Mouse (Mus musculus) limb, embryonic 13.5 days (tissue): Measurements from ENCODE around the gene S100a14. TPM values are rescaled to one million over a fixed set of nuclear protein-coding genes. Genes with fewer than 3 reads are reported as not detected.

Source experiments
- ATAC-seq: fragments of 200-750 bp; cut with Nextera tagmentation; 2 replicates; pipeline ENCODE4 v1.8.0; 2017; ENCODE audit warnings: low read depth, moderate number of reproducible peaks, moderate TSS enrichment; ENCODE audit not compliant: low FRiP score
- H3K27ac ChIP-seq: fragments of 300-500 bp; sonication (generic); 2 replicates; pipeline ENCODE4 v1.5.1; 2015; ENCODE audit warnings: inconsistent platforms, mild to moderate bottlenecking, moderate library complexity
- H3K27me3 ChIP-seq: fragments of 300-500 bp; sonication (generic); 2 replicates; pipeline ENCODE4 v1.6.1; 2015; ENCODE audit warnings: mild to moderate bottlenecking, inconsistent platforms
- H3K36me3 ChIP-seq: fragments of 300-500 bp; sonication (generic); 2 replicates; pipeline ENCODE4 v1.6.1; 2015; ENCODE audit warnings: inconsistent platforms, mild to moderate bottlenecking, moderate library complexity
- H3K4me1 ChIP-seq: fragments of 300-500 bp; sonication (generic); 2 replicates; pipeline ENCODE4 v1.6.1; 2015; ENCODE audit warnings: inconsistent platforms
- H3K4me2 ChIP-seq: fragments of 300-500 bp; sonication (generic); replicated peaks from 2 replicates; pipeline ENCODE4 v1.6.1; 2015; ENCODE audit warnings: inconsistent platforms, mild to moderate bottlenecking, moderate library complexity
- H3K4me3 ChIP-seq: fragments of 300-500 bp; sonication (generic); 2 replicates; pipeline ENCODE4 v1.5.1; 2015; ENCODE audit warnings: moderate library complexity, mild to moderate bottlenecking, inconsistent platforms
- H3K9ac ChIP-seq: fragments of 300-500 bp; sonication (generic); 2 replicates; pipeline ENCODE4 v1.6.1; 2015; ENCODE audit warnings: mild to moderate bottlenecking, inconsistent platforms
- H3K9me3 ChIP-seq: fragments of 300-500 bp; sonication (generic); 2 replicates; pipeline ENCODE4 v1.6.1; 2016; ENCODE audit warnings: inconsistent platforms
- WGBS: fragments of 180-500 bp; shearing (Covaris S2); methylation state at CpG from one replicate; pipeline ENCODE4 v1.1.7; 2015; 5-methylcytosine and 5-hydroxymethylcytosine counted together
- polyA plus RNA-seq: library from polyadenylated mRNA; unstranded; fragments of >200 nt; fragmentation: Nextera tagmentation; extraction: Ambion mirVana; gene quantifications from 2 replicates; pipeline ENCODE4 v1.2.1, GENCODE M21; 2015

The S100a14 gene
- polyA plus RNA-seq, 1 experiment from 2014 or later, result 9.9 TPM

DNA sequence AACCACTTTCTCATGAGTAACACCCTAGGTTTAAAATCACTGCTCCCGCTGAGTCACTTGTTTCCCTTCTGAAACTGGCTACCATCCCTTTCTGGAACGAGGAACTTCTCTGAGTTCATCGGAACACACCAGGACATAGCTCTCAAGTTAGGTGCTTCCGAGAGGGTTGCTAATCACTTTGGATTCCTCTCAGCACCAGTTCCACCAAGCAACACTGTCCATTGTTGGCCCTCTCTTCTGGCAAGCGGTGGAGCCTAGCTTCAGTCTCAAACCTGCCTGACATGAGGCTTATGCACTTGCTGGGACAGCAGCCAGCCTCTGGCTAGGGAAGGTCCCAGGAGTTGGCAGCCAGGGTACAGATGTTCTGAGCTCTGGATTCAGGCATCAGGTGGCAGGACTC is 48.0 kb downstream of the S100a14 start:
- no peak for ATAC-seq
- 81% methylated on average over 5 of the region's 5 CpGs for WGBS

DNA sequence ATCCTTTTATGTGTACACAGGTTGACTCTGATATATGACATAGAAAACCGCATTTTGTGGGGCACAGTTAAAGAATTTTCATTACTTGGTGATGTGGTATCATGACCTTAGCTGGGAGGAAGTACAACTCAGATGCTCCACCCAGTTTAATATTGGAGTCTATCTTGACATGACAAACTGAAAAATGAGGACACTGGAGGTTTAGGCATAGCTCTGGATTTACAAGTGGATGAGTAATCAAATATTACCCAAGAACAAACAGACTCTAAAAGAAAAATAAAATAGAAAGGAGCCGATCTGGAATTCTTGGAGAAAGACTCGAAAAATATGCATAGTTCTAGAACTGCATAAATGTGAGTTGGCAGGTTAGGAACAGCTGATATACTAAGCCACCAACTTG is 48.7 kb downstream of the S100a14 start:
- ATAC-seq, result no peak
- H3K4me1 ChIP-seq, result peaks cover 3% of the 10 kb centered on the region
- H3K27ac ChIP-seq, result no peak overlapping the region
- no peak overlapping the region for H3K4me2 ChIP-seq
- no peaks in the 10 kb centered on the region for H3K9me3 ChIP-seq
- H3K36me3 ChIP-seq, result no peaks in the 10 kb centered on the region
- no peak overlapping the region for H3K9ac ChIP-seq
- WGBS, result 82% methylated on average over 3 of the region's 3 CpGs
- no peaks in the 10 kb centered on the region for H3K27me3 ChIP-seq
- no peak overlapping the region for H3K4me3 ChIP-seq

More for the DNA sequence above, 48.0 kb downstream of the S100a14 start:
- Histone ChIP-seq H3K4me3 (no peak overlapping the region), H3K36me3 (no peaks in the 10 kb centered on the region), H3K4me2 (no peak overlapping the region), H3K9me3 (no peaks in the 10 kb centered on the region), H3K4me1 (peaks cover 3% of the 10 kb centered on the region), H3K27me3 (no peaks in the 10 kb centered on the region), H3K27ac (no peak overlapping the region), H3K9ac (no peak overlapping the region)

DNA sequence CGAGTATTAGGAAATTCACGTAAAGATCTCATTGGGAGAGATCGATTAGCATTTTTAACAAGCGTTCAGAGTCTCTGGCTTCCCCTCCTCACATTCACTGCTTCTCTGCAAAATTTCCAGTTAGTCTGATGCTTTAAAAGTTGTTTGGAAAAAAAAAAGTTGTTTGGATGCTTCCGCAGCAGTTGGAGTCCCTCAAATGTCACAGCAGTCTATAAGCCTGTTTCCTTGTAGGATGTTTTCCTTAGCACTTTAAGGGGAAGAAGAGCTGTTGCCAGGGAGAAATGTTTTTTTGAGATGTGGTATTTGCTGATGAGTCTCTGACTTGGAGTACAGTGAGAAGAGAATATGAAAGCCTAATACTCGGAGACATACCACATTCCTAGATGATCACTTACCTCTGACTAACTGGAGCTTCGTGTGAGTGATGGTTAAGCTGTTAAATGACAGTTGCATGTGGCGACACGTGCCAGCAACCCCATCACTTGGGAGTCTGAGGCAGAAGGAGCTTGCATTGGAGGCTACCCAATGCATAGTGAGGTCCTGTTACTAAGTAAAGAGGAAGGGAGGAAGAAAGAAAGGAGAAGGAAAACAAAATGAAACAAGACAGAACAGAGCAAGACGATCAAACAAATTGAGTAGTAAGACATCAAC is 49.8 kb downstream of the S100a14 start:
- H3K36me3 ChIP-seq, result no peaks in the 10 kb centered on the region
- no peak for ATAC-seq
- H3K4me1 ChIP-seq, result peaks cover 3% of the 10 kb centered on the region
- H3K27me3 ChIP-seq, result no peaks in the 10 kb centered on the region
- no peak overlapping the region for H3K4me3 ChIP-seq
- H3K27ac ChIP-seq, result no peak overlapping the region
- 69% methylated on average over 10 of the region's 10 CpGs for WGBS
- H3K4me2 ChIP-seq, result no peak overlapping the region
- H3K9ac ChIP-seq, result no peak overlapping the region
- no peaks in the 10 kb centered on the region for H3K9me3 ChIP-seq

Other genes starting within 250 kb of the S100a14 start
- 19.4 and 19.6 TPM in 2 replicates for gene Gatad2b, start 233.7 kb upstream of the S100a14 start, polyA plus RNA-seq
- gene Slc27a3, start 136.9 kb upstream of the S100a14 start, polyA plus RNA-seq, result 38.7 and 38.8 TPM in 2 replicates
- 28.5 and 29.4 TPM in 2 replicates for gene Ints3, start 93.2 kb upstream of the S100a14 start, polyA plus RNA-seq
- gene Npr1, start 61.0 kb upstream of the S100a14 start, polyA plus RNA-seq, result 4.0 and 4.8 TPM in 2 replicates
- gene Ilf2, start 50.7 kb upstream of the S100a14 start, polyA plus RNA-seq, result 277 and 284 TPM in 2 replicates
- gene Snapin, start 35.8 kb upstream of the S100a14 start, polyA plus RNA-seq, result 83.1 and 85.4 TPM in 2 replicates
- gene Chtop, start 17.4 kb upstream of the S100a14 start, polyA plus RNA-seq, result 186 and 187 TPM in 2 replicates
- 14.2 and 15.0 TPM in 2 replicates for gene S100a1, start 12.5 kb upstream of the S100a14 start, polyA plus RNA-seq
- gene S100a13, start 12.4 kb upstream of the S100a14 start, polyA plus RNA-seq, result 26.7 and 30.8 TPM in 2 replicates
- 76.2 and 80.7 TPM in 2 replicates for gene S100a16, start 10.4 kb downstream of the S100a14 start, polyA plus RNA-seq
- 0.54 and 0.70 TPM in 2 replicates for gene S100a3, start 33.7 kb downstream of the S100a14 start, polyA plus RNA-seq
- not detected in 2 replicates for gene S100a2, start 63.4 kb downstream of the S100a14 start, polyA plus RNA-seq
- gene Gm42674, start 75.0 kb downstream of the S100a14 start, polyA plus RNA-seq, result not detected in 2 replicates
- gene S100a4, start 76.9 kb downstream of the S100a14 start, polyA plus RNA-seq, result 6.7 and 7.0 TPM in 2 replicates
- gene S100a5, start 81.7 kb downstream of the S100a14 start, polyA plus RNA-seq, result not detected in 2 replicates
- gene S100a6, start 86.0 kb downstream of the S100a14 start, polyA plus RNA-seq, result 58.5 and 64.0 TPM in 2 replicates
- gene S100a7a, start 127.2 kb downstream of the S100a14 start, polyA plus RNA-seq, result 0.34 TPM in 1 of 2 replicates, not detected in the other
- gene S100a8, start 142.1 kb downstream of the S100a14 start, polyA plus RNA-seq, result 6.0 and 6.6 TPM in 2 replicates
- 3.4 and 4.9 TPM in 2 replicates for gene S100a9, start 168.9 kb downstream of the S100a14 start, polyA plus RNA-seq
- 0.13 TPM in 1 of 2 replicates, not detected in the other for gene Pglyrp4, start 200.1 kb downstream of the S100a14 start, polyA plus RNA-seq